Mouse (Mus musculus) ovary, postnatal 36 days (tissue): ENCODE results near the gene Jade1.

ENCODE experiments used
- DNase-seq: peaks from one replicate; pipeline ENCODE4 v3.0.0; 2022; ENCODE audit warnings: low spot score, mixed read lengths

Gene Jade1

DNA sequence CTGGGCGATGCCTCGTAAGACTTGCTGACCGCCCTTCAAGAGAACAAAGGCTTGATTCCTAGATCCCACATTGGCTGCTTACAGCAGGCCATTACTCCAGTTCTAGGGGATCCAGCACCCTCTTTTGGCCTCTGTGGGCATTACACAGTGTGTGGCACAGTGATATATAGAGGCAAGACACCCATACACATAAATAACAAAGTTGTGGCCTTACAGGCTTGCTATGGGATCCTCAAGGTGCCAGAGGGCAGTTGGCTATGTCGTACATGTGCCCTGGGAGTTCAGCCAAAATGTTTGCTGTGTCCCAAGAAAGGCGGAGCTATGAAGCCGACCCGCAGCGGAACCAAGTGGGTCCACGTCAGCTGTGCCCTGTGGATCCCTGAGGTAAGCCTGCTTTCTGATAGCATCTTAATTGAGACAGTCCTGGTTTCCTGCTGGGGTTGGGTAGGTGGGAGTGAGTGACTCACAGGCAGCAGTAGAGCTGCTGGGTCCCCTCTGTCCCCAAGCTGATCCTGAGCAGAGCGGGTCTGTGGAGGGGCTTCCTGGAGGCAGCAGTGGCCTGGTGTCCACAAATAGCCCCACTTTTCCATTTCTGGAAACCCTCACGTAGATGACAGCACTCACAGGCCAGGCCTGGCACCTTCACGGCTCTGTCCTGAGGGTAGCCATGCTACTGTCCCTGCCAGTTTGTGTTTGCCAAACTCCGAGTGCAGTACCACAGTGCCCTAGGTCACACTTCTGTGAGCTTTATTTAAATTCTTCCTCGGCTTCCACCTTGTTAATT lies 44.5 kb downstream of the Jade1 start:
- peak; percentile 47 for DNase-seq

DNA sequence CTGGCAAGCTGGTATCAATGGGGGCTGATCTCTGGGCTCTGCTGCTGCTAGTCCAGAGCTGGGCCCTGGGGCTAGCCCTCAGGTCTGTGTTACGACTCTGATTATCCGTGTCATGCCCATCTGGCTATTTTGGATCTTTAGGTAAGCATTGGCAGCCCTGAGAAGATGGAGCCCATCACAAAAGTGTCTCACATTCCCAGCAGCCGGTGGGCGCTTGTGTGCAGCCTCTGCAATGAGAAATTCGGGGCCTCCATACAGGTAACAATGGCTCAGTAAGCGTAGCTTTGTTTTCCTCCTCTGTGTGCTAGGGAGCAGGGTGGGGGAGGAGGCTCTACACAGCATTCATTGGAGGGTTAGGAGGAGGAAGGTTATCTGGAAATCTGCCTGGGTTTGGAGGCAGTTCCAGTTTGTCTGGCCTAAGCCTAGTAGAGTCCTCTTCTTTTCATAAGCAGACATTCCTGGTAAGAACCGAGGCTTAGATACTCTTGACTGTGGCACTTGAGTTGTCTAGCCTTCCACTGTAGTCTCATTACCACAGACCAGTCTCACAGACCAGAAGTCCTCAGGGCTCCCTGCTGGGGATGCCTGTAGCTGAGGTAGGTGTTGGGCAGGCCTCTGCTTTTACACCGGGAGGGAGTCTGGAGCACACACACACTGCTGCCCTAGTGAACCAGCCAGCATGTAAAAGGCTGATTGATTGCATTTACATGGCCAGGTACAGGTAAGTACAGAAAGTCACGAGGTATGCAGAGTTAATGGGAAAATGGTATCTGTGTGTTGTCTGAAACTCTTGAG lies 45.9 kb downstream of the Jade1 start:
- no peak for DNase-seq

DNA sequence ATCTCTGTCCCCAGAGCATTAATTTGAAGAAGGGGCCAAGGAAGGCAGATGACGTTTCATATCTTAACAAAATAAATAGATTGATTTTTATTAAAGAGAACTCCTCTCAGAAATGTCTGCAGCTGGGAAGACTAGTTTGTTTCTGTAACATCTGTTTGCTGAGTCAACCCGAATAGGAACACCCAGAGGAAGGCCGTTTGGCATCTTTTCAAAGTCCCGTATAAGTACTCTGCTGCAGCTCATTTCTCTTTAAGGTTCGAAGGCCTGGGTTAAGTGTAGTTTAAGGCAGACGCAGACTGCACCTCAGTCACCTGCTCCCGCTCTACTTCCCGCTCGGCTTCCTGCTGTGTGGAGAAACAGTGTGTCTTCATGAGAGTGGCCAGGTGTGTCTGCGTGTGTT lies 47.4 kb downstream of the Jade1 start:
- no peak for DNase-seq

DNA sequence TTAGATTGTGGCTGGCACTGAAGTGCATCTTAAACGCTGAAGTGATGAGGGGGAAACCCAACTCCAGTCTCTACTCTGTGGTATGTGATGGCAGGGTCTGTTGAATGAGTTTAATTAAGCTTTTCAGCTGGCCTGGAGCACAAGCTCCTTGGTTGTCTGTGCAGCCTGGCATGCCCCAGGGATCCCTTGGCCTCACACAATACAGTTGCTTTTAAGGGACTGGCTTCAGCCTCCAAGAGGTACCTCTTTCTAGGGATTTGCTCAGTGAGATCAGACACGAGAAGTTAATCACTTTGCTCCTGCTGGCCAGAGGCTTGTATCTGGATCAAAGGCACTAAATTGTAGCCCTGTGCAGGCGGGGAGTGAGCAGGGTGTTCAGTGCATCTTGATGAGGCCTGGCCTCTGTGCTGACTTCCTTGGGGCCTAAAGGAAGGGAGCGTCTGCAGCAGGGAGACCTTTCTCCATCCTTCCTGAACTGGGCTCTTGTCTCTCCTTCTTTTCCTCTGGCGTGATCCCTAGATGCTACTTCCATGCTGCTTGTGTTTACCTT lies 48.0 kb downstream of the Jade1 start:
- no peak for DNase-seq

DNA sequence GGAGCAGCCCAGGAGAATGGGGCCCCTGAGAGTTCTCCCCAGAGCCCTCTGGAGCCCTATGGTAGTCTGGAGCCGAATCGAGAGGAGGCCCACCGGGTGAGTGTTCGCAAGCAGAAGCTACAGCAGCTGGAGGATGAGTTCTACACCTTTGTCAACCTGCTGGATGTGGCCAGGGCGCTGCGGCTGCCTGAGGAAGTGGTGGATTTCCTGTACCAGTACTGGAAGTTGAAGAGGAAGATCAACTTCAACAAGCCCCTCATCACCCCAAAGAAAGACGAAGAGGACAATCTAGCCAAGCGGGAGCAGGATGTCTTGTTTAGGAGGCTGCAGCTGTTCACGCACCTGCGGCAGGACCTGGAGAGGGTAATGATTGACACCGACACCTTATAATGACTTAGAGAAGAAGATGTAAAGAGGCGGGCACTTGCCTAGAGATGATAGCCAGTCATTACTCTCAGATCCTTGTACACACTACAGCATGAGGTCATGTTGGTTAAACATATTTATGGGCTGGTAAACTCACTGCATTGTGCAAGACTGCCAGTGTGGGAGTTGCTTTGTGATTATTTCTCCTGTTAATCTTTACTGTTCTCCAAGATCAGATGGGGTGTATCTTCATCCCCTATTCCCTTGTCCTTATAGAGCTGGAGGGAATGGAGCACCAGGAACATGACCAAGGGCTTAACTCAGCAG lies 49.2 kb downstream of the Jade1 start:
- DNase-seq, result no peak

DNA sequence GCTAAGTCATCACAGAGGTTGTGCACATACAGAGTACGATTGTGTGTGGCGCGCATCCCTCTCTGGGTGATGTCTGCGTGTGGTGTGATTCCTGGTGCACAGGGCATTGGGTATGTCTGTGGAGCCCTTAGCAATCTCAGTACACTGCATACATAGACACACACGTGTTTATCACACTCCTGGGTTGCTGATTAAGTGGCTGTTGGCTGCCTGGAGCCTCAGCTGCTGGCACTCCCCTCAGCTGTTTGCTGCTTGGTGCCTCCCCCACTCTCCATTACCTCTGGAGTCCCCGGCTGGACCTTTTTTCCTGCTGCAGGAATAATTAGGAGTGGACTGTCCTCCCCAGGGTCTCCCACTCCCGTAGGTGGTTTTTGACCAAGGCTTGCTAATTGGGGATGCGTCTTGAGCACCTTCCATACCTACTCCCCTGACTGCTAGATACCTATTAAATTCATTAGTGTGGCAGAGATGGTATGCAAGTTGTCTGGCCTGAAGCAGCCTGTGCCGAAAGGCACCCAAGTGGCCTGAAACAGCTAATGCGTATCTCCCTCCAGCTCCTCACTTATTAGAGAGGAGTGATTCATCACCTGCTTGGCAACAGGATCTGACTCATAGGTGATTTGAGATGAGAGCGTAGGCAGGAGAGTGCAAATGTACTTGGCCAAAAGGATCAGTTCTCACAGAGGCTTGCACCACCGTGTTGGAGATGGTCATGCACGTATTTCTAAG lies 50.2 kb downstream of the Jade1 start:
- no peak for DNase-seq

DNA sequence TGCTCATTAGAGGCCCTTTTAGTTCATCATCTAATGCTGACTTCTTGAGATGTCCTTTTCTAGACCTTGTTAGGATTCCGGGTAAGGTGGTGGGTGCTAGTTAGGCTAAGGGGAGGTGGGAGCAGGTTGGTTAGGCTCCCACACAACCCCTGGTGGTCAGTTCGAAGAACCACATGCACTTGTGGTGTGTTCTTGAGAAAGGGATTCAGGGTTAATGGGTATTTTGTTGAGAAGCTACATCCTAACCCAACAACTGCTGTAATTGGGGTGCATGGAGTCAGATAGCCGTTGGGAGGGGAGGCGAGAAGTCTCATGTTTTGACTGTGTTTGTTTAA lies 50.8 kb downstream of the Jade1 start:
- no peak for DNase-seq

DNA sequence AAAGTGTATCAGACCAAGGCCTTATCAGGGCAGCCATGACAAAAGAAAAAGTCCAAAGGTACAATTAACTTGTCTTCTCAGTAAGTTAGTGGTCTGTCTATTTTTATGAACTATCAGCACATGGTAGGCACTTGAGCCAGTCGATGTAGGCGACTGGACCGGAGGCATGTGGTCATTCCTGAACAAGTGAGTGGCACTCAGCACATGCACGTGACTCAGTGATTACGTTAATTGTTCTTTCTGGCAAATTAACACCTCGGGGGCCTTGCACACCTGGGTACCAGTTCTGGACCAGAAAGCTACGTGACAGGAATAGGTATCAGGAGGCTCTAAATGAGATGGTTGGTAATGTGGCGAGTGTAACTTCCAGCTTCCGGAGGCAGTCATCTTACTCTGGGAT lies 51.5 kb downstream of the Jade1 start:
- DNase-seq, result no peak

DNA sequence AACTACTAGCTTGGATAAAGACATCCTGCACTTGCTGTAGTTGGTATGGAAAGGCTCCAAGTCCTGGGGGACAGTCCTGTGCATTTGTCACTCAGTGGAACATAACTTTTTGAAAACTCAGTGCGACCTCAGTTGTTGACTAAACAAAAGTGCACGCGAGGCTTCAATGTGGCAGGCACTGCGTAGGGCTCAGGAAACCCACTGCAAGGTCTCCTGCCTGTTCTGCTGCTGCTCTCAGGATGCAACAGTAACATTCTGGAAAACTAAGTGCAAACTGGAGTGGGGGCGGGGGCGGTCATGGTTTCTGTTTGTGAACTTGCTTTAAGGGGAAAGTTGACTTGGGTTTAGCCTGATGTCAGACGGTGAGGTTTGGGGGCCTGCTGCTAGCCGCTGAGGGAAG lies 51.9 kb downstream of the Jade1 start:
- no peak for DNase-seq

DNA sequence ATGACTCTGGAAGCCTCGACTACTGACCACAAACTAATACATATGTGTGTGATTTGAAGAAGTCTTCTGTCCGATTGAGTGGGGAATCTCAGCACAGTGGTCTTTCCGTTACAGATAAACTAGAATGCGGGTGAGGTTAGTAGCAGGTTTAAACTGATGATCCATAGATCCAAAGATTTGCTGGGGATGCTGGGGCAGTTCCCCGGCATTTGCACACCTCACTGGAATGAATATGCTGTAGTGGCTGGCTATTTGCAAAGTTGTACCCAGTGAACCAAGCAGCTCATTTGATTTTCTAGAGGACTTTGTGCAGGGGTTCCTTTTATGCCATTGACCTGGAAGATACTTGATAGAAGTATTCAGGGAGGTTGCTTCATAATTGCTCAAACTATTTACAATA lies 53.5 kb downstream of the Jade1 start:
- DNase-seq, result no peak

DNA sequence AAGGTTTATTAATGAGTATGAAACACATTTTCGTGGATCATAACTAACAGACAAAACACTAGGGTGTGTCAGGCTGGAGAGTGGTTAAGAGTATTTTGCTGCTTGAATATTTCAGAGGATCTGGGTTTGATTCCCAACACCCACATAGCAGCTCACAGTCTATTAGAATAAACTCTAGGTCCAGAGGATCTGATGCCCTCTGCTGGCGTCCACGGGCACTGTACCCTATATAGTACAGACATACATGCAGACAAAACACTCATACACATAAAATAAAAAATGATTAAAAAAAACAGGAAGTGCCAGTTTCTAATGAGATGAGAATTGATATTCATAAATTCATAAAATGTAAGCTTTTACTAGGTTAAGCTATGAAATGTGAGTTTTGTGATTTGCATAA lies 56.7 kb downstream of the Jade1 start:
- no peak for DNase-seq

DNA sequence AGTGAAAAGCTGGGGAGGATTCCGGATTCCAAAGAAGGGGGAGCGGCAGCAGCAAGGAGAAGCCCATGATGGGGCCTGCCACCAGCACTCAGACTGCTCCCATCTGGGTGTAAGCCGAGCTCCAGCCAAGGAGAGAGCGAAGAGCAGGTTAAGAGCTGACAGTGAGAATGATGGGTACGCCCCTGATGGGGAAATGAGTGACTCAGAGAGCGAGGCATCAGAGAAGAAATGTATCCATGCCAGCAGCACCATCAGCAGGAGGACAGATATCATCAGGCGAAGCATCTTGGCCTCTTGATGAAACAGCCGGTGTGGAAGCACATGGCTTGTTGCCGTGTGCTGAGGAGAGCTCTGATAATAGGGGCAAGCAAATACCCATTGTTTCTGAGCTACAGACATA lies 58.2 kb downstream of the Jade1 start:
- no peak for DNase-seq

DNA sequence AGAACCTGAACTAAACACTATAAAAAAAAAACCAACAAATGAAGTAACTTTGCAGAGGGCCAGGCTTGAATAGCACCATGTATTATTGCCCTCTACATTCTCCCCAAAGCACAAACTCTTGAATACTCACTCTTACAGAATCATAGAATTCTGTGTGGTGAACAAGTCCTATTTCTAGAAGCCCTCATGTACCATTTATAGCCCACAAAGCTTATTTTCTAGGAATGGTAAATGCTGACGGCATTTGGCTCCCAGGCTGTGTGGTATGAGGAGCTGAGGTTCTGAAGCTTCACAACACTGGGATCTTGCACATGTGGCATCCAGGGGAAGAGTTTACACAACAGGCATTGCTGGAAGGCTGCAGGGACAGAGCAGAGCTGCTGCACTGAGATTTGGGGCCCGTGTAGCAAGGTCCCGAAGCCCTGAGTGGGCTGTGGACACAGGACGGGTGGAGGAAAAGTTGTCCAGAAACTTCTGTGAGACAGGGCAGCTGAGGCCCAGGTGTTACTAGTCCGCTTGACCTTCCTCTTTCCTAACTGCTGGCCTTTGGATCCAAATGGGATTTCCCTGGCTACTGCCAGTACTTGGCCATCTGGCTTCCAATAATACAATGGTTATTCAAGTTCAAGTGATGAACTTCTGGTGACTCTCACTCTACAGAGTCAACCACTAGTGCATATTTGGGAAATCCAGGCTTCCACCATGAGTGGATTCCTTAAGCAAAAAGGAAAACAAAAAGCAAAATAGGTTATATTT lies 58.9 kb downstream of the Jade1 start:
- DNase-seq, result no peak

DNA sequence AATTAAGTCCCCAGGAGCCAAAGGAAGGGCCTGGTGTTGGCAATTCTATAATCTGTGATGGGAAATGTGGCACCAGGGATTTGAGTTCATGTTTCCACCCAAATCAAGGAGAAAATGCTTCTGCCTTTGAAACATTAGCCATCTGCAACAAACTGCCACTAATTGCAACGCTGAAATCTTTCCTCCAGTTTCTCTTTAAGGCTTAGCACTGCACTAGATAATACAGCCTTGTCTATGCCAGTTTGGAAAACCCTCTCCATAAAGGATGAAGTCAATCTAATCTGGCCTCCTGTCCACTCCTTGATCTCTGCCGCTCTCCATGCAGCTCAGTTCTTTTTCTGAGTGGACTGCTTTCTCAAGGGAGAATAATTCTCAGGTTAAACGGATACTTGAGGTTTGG lies 62.5 kb downstream of the Jade1 start:
- DNase-seq, result no peak

DNA sequence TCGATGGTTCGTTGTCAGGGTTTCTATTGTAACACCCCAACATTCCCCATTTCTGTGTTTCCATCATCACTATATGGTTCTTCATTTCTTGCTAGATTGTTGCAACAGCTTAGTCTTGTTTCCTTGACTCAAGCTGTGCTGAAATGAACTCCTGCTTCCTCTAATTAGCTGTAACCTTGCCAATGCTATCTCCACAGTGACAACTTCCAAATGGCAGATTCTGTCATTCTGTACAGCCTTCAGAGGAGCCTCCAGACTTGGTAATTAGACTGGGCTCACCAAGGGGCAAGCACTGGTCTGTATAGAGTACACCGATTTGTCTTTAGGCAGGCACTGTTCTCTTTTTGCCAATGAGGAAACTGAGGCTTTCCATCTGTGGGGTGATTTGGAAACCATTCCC lies 63.0 kb downstream of the Jade1 start:
- DNase-seq, result no peak

DNA sequence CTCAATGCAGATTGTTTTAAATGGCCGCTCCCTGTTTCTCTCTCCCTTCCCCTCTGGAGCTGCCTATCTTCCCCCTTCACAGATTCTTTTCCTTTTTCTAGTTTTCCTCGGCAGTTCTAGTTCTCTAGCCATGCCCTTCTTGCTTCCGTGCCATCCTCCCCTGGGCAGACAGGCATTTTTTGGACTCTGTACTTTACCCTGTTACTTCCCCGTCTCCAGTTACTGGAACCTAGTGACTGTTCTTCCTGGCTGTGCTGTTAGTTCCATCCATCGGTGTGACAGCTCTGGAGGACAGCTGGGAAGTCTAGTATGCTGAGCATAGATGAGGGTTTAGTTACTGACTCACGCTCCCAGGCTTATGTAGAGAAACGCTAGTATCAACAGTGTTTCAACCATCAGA lies 65.4 kb downstream of the Jade1 start:
- no peak for DNase-seq

DNA sequence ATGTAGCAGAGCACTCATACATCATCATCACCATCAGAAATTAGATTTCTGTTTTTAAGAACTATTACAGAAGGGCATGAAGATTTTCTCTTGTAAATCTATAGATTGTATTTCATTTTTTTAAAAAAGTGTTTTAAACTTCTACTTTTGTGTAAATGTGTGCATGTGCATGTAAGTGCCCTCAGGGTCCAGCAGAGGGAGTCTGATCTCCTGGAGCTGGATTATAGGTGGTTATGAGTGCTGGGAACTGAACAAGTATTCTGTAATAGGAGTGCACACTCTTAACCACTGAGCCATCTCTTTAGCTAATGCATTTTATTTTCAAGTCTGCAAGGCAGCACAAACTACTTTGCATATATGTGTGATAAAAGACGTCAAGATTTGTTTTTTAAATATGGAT lies 100.1 kb downstream of the Jade1 start:
- no peak for DNase-seq
